Mouse (Mus musculus) kidney, adult 2 months (tissue): ENCODE data around the gene 2310033P09Rik.

ENCODE experiments used
- CTCF ChIP-seq: fragments of 200-500 bp; conservative IDR thresholded peaks from 2 replicates; pipeline ENCODE4 v1.5.1; 2011; ENCODE audit warnings: low read depth, mild to moderate bottlenecking, control low read depth, low read length, moderate library complexity, mixed read lengths; ENCODE audit not compliant: insufficient read depth, insufficient read length
- POLR2A ChIP-seq: fragments of 200-500 bp; IDR thresholded peaks from one replicate; pipeline ENCODE4 v1.6.1; 2011; ENCODE audit warnings: low read depth, low read length, control low read depth

- TF ChIP-seq POLR2A (no peak), CTCF (no peak)
These were observed 45.5 kb upstream of the 2310033P09Rik start for GRCm38 (mm10) chr11:59162443-59163254.
